Mouse (Mus musculus): ENCODE measurements around the gene Thbs1. TPM values are rescaled to one million over a fixed set of nuclear protein-coding genes. Genes with fewer than 3 reads are reported as not detected.

Gene Thbs1
- polyA plus RNA-seq (2021; fragmentation: Nextera tagmentation), result 0.31 and 0.51 TPM in 2 replicates
- long read RNA-seq, experiment 1, result 0 reads
- long read RNA-seq, experiment 2, partial matches to known transcripts, result 3 of 3 reads
- long read RNA-seq, experiment 2, other reads (novel, unspliced or antisense), result 0 of 3 reads

GRCm38 (mm10) chr2:118111488-118112131 lies at the start of gene Thbs1:
Gene Thbs1, plus strand, starts transcription at chr2:118111876.

Other genes with a start within 250 kb of the Thbs1 start
- gene Fsip1, start 145.1 kb downstream of the Thbs1 start, polyA plus RNA-seq (2021; fragmentation: Nextera tagmentation), result 0.45 and 1.1 TPM in 2 replicates